Mouse (Mus musculus): ENCODE data around the gene Pxmp4. TPM values are rescaled to one million over a fixed set of nuclear protein-coding genes. Genes with fewer than 3 reads are reported as not detected.

Gene Pxmp4
- 14.8 and 16.0 TPM in 2 replicates for polyA plus RNA-seq (2016; fragmentation: Nextera tagmentation; extraction: Ambion mirVana)

DNA sequence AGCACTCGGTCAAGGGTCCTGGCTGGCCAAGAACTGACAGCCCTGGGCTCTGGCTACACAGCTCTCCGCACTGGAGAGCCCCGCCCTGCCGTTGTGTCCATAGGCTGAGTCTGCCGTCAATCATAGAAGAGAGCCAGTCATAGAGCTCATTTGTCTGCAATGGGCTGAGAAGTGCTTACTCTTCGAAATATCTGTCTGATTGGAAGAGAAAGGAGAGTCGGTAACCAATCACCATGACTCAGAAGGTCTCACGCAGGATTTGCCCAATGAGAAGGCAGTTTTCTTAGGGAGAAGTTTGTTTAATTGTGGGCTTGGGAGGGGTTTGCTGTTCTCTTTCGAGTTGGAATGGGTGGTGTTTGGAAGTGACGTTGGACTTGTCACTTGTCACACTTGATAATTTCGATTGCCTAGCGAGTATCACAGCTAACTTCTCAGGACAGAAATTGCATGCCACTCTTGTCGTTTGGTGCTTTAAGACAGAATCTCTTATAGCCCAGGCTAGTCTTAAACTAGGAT is at the start of gene Pxmp4:
Pxmp4 (minus strand) TSS at position 71 of the 516 bp plus-strand sequence.
- ATAC-seq (ENCODE audit: insufficient number of reproducible peaks, insufficient read depth, low FRiP score, low TSS enrichment, low read depth), result peak; percentile 100
- Histone ChIP-seq H3K4me1 (replicated peaks) (0 out of 2 replicates have a peak, but pooled peaks cover 6% of the 10 kb centered on the region), H3K4me3 (replicated peaks) (peak within 1 kb of the TSS; percentile 82), H3K27ac (0 out of 2 replicates have a peak within 1 kb of the TSS, but pooled peaks have one; percentile 26), H3K9me3 (no peaks in the 10 kb centered on the region), H3K4me2 (peak within 1 kb of the TSS; percentile 78), H3K9ac (replicated peaks) (peak within 1 kb of the TSS; percentile 78), H3K36me3 (no peaks in the 10 kb centered on the region), H3K27me3 (no peaks in the 10 kb centered on the region; the same call in 1 of the 2 replicates)
- WGBS, result 1% methylated on average over 13 of the region's 13 CpGs

DNA sequence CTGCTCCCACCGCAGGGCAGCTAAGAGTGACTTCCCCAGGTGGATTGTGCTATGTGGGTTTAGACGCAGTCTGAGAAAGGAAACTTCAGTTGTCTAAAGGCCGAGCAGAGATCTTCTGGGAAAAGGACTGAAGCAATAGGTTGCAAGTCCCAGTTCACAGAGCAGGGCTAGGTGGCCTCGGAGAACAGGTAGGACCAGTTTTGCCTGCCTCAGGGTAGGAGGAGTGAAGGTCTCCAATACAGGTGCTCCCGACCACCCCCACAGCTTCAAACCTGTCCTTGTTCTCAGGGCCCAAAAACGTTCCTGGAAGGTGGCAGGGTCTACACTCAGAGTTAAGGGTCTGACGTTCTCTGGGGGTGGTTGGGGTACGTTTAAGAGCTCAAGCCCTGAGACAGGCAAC is 47.9 kb upstream of the Pxmp4 start, which contains the start of gene Chmp4b:
Chmp4b (plus strand) TSS at position 343 of the 400 bp plus-strand sequence.
- Histone ChIP-seq H3K4me3 (replicated peaks) (no peak within 1 kb of the TSS), H3K9ac (replicated peaks) (no peak within 1 kb of the TSS), H3K27me3 (no peaks in the 10 kb centered on the region), H3K9me3 (no peaks in the 10 kb centered on the region), H3K4me2 (no peak within 1 kb of the TSS), H3K36me3 (no peaks in the 10 kb centered on the region), H3K27ac (no peak within 1 kb of the TSS), H3K4me1 (replicated peaks) (no peaks in the 10 kb centered on the region)
- 53% methylated on average over 8 of the region's 8 CpGs for WGBS
- ATAC-seq (ENCODE audit: insufficient number of reproducible peaks, insufficient read depth, low FRiP score, low TSS enrichment, low read depth), result no peak

DNA sequence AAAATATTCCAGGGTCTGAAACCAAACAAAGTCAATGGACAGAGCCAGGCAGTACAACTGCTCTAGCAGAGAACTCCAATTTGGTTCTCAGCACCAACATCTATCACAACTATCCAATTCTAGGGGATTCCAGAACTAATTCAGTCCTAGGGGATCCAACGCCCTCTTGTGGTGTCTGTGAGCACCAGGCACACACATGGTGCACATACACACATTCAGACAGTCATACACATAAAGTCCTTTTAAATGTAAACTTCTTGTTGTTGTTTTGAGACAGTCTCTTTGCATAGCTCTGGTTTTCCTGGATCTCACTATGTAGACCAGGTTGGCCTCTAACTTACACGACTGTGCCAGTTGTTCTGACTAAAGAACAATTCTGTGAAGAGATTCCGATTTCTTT is 46.9 kb upstream of the Pxmp4 start:
- Histone ChIP-seq H3K27ac (no peak overlapping the region), H3K9ac (replicated peaks) (no peak overlapping the region), H3K4me2 (no peak overlapping the region), H3K9me3 (no peaks in the 10 kb centered on the region), H3K4me1 (replicated peaks) (no peaks in the 10 kb centered on the region), H3K4me3 (replicated peaks) (no peak overlapping the region), H3K36me3 (peaks cover 8% of the 10 kb centered on the region), H3K27me3 (no peaks in the 10 kb centered on the region)
- 84% methylated on average over 3 of the region's 3 CpGs for WGBS
- no peak for ATAC-seq (ENCODE audit: insufficient number of reproducible peaks, insufficient read depth, low FRiP score, low TSS enrichment, low read depth)

DNA sequence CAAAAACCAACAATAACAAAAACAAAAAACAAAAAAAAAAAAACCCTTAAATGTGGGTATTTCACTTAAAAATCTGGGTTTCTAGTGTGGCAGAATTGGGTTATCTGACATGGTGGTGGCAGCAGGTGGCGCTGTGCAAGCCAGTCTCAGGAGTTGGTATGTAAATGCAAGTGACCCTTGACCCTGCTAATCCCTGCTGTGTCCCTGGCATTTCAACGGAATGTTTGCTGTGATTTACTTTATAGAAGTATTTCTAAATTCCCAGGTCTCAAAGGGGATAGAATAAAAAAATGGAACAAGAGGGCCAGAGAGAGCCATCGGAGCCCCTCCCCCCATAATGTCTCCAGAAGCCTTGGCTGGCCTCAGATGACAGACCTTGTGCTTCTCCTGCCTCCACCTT is 44.6 kb upstream of the Pxmp4 start:
- Histone ChIP-seq H3K36me3 (peaks cover 24% of the 10 kb centered on the region), H3K9me3 (no peaks in the 10 kb centered on the region), H3K4me1 (replicated peaks) (no peaks in the 10 kb centered on the region), H3K27ac (no peak overlapping the region), H3K4me2 (no peak overlapping the region), H3K4me3 (replicated peaks) (no peak overlapping the region), H3K9ac (replicated peaks) (no peak overlapping the region), H3K27me3 (no peaks in the 10 kb centered on the region)
- no peak for ATAC-seq (ENCODE audit: insufficient number of reproducible peaks, insufficient read depth, low FRiP score, low TSS enrichment, low read depth)
- WGBS, result 31% methylated on average over 3 of the region's 3 CpGs

DNA sequence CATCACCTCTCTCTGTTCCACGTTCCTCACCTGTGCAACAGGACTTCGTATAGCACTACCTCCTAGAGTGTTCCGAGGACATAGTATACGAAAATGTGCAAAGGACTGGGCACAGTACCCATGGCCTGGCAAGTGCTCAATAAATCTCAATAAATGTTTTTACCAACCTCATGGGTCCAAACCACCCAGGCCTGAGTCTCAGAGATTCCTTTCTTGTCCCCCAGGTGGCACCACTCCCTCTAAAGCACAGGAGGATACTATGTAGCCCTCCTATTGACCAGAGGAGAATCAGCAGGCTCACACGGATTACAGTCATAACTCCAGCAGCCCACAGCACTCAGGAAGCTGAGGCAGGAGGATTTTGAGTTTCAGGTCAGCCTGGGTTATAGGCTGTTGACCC is 43.1 kb upstream of the Pxmp4 start:
- peaks cover 31% of the 10 kb centered on the region for H3K36me3 ChIP-seq
- ATAC-seq (ENCODE audit: insufficient number of reproducible peaks, insufficient read depth, low FRiP score, low TSS enrichment, low read depth), result no peak; the same call in 1 of the 2 replicates
- WGBS, result 77% methylated on average over 5 of the region's 5 CpGs
- H3K4me3 ChIP-seq (replicated peaks), result no peak overlapping the region
- no peaks in the 10 kb centered on the region for H3K9me3 ChIP-seq
- no peak overlapping the region for H3K27ac ChIP-seq
- no peaks in the 10 kb centered on the region for H3K4me1 ChIP-seq (replicated peaks)
- no peaks in the 10 kb centered on the region for H3K27me3 ChIP-seq
- H3K4me2 ChIP-seq, result no peak overlapping the region
- no peak overlapping the region for H3K9ac ChIP-seq (replicated peaks)

DNA sequence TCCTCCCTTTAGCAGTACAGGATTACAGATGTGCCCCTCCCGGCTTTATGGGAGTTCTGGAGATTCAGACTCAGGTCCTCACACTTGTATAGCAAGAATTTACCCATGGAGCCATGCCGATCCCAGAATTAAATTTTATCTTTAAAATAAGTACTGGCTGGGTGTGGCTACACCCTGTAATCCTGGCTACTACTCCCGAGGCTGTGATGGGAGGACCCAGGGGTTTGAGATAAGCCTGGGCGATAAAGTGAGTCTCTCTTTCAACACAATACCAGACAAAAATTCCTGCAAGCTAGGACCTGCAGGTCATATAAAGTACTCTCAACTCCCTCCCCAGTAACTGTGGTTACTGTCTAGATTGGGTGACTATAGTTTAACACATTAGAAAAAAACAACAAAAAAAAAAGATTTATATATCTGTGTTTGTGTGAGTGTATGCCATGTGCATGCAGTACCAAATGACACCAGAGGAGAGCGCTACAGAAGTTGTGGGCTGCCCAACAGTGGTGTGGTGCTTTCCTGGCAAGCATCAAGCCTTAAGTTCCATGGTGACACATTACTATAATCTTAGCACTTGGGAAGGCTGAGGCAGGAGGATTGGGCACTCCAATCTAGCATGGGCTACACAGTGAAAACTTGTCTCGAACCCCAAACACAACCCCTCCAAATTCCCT is 39.3 kb upstream of the Pxmp4 start:
- ATAC-seq (ENCODE audit: insufficient number of reproducible peaks, insufficient read depth, low FRiP score, low TSS enrichment, low read depth), result no peak
- no peaks in the 10 kb centered on the region for H3K27me3 ChIP-seq
- WGBS, result 92% methylated on average over 6 of the region's 6 CpGs

DNA sequence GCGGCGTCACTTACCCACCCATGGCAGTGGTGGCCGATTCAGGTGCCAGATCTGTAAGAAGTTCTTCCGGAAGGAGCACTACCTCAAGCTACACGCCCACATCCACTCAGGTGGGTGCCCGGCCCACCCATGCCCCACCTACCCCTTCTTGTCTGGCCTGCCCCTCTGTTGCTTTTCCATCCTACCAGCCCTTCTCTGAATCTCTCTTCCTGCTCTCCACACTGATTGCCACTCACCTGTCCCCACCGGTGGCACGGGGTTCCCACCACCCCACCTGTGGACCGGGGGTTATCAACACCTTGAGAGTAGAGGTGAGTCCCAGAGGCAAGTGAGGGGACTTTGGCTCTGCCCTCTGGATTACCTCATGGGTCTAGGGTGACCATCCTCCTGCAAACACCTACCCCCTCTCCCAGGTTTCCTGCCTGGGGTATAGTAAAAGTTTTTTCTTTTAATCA is 38.5 kb upstream of the Pxmp4 start:
- Histone ChIP-seq H3K9ac (replicated peaks) (no peak overlapping the region), H3K27me3 (no peaks in the 10 kb centered on the region), H3K4me3 (replicated peaks) (no peak overlapping the region), H3K4me1 (replicated peaks) (no peaks in the 10 kb centered on the region), H3K9me3 (peaks cover 7% of the 10 kb centered on the region; the same call in 1 of the 2 replicates), H3K4me2 (no peak overlapping the region), H3K27ac (no peak overlapping the region), H3K36me3 (peaks cover 62% of the 10 kb centered on the region)
- WGBS, result 99% methylated on average over 9 of the region's 9 CpGs
- ATAC-seq (ENCODE audit: insufficient number of reproducible peaks, insufficient read depth, low FRiP score, low TSS enrichment, low read depth), result no peak

More for the DNA sequence above, 39.3 kb upstream of the Pxmp4 start:
- Histone ChIP-seq H3K27ac (no peak overlapping the region), H3K36me3 (peaks cover 55% of the 10 kb centered on the region), H3K4me2 (no peak overlapping the region), H3K9ac (replicated peaks) (0 out of 2 replicates have a peak overlapping the region, but pooled peaks have one; percentile 2), H3K4me3 (replicated peaks) (no peak overlapping the region), H3K4me1 (replicated peaks) (no peaks in the 10 kb centered on the region), H3K9me3 (peaks cover 7% of the 10 kb centered on the region; the same call in 1 of the 2 replicates)

DNA sequence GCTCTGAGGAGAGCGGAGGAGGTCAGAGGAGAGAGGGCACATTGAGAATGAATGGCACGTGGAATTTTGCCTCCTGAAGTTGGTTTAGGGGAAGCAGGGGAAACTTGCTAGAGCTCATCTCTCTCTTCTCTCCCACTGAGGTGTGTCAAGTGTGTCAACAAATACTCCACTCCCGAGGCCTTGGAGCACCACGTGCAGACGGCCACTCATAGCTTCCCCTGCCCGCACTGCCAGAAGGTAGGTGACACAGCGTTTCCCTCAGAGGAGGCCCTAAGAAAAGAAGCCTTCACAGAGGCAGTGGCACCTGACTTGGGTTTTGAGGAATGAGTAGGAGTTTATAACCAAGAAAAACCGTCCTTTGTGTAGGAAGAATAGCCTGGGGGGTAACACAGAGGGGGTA is 37.7 kb upstream of the Pxmp4 start:
- ATAC-seq (ENCODE audit: insufficient number of reproducible peaks, insufficient read depth, low FRiP score, low TSS enrichment, low read depth), result no peak
- 82% methylated on average over 8 of the region's 8 CpGs for WGBS
- peaks cover 62% of the 10 kb centered on the region for H3K36me3 ChIP-seq

DNA sequence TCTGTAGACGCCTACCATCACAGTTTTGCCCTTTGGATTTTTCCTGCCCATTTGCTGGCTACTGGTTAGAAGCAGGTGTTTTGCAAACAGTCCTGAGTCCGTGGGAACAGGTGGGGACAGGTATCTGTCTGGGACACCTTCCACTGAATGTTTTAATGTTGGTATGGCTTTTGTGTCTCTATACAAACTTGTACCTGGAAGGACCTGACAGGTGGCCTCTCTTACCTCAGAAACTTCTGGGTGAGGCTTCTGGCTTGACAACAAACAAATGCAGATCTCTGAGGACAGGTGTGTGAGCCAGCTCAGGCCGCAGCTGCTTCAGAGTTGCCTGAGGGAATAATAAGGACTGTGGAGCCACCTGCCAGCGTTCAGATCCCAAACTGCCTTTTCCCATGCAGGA is 35.6 kb upstream of the Pxmp4 start:
- ATAC-seq (ENCODE audit: insufficient number of reproducible peaks, insufficient read depth, low FRiP score, low TSS enrichment, low read depth), result no peak
- peaks cover 7% of the 10 kb centered on the region; the same call in 1 of the 2 replicates for H3K9me3 ChIP-seq
- H3K27me3 ChIP-seq, result no peaks in the 10 kb centered on the region
- H3K4me2 ChIP-seq, result no peak overlapping the region
- peaks cover 63% of the 10 kb centered on the region for H3K36me3 ChIP-seq
- H3K27ac ChIP-seq, result no peak overlapping the region
- H3K4me1 ChIP-seq (replicated peaks), result no peaks in the 10 kb centered on the region
- H3K9ac ChIP-seq (replicated peaks), result no peak overlapping the region
- 85% methylated on average over 4 of the region's 4 CpGs for WGBS
- no peak overlapping the region for H3K4me3 ChIP-seq (replicated peaks)

More for the DNA sequence above, 37.7 kb upstream of the Pxmp4 start:
- Histone ChIP-seq H3K4me2 (no peak overlapping the region), H3K9me3 (peaks cover 7% of the 10 kb centered on the region; the same call in 1 of the 2 replicates), H3K27me3 (no peaks in the 10 kb centered on the region), H3K4me1 (replicated peaks) (no peaks in the 10 kb centered on the region), H3K9ac (replicated peaks) (no peak overlapping the region), H3K27ac (no peak overlapping the region), H3K4me3 (replicated peaks) (no peak overlapping the region)

DNA sequence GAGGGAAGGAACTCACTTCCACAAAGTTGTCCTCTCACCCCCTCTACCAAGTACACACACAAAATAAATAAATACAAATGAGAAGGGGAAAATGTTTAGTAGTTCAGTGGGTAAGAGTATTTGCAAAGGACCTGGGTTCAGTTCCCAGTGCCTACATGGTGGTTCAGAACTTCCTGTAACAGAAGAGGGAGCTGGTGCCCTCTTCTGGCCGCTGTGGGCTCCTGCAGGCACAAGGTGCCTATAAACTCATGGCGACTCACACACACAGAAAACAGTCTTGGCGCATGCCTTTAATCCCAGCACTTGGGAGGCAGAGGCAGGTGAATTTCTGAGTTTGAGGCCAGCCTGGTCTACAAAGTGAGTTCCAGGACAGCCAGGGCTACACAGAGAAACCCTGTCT is 35.0 kb upstream of the Pxmp4 start:
- H3K9me3 ChIP-seq, result peaks cover 7% of the 10 kb centered on the region; the same call in 1 of the 2 replicates
- WGBS, result 92% methylated on average over 3 of the region's 3 CpGs
- peaks cover 60% of the 10 kb centered on the region for H3K36me3 ChIP-seq

DNA sequence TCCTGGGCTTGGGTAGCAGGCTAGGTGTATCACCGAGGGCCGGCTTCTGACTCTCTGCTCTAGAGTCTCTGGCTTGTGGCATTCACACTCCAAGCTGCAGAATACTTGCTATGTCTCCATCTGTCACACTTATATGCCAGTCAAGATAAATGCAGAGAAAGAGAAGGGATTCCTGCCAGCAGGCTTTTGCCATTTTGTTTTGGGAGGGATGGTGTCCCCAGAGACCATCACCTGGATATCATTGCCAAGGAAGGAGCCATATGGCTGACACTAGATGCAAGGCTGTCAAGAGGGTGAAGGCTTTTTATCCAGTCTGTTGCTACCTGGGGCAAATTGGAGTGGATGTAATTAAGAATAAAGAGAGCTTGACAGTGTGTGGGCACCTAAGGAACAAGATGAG is 32.3 kb upstream of the Pxmp4 start:
- WGBS, result 94% methylated on average over 2 of the region's 2 CpGs
- Histone ChIP-seq H3K4me3 (replicated peaks) (no peak overlapping the region), H3K4me1 (replicated peaks) (no peaks in the 10 kb centered on the region), H3K9me3 (peaks cover 7% of the 10 kb centered on the region; the same call in 1 of the 2 replicates), H3K4me2 (no peak overlapping the region), H3K27me3 (no peaks in the 10 kb centered on the region), H3K36me3 (peaks cover 66% of the 10 kb centered on the region), H3K27ac (no peak overlapping the region), H3K9ac (replicated peaks) (no peak overlapping the region)
- ATAC-seq (ENCODE audit: insufficient number of reproducible peaks, insufficient read depth, low FRiP score, low TSS enrichment, low read depth), result no peak

More for the DNA sequence above, 35.0 kb upstream of the Pxmp4 start:
- no peak for ATAC-seq (ENCODE audit: insufficient number of reproducible peaks, insufficient read depth, low FRiP score, low TSS enrichment, low read depth)
- Histone ChIP-seq H3K27ac (no peak overlapping the region), H3K27me3 (no peaks in the 10 kb centered on the region), H3K4me1 (replicated peaks) (no peaks in the 10 kb centered on the region), H3K9ac (replicated peaks) (no peak overlapping the region), H3K4me3 (replicated peaks) (no peak overlapping the region), H3K4me2 (no peak overlapping the region)
